Mouse (Mus musculus) neural tube, embryonic 14.5 days (tissue): ENCODE results near the gene Golph3. TPM values are rescaled to one million over a fixed set of nuclear protein-coding genes. Genes with fewer than 3 reads are reported as not detected.

Experiments
- ATAC-seq: fragments of 200-750 bp; cut with Nextera tagmentation; 2 replicates; pipeline ENCODE4 v1.8.0; 2017; ENCODE audit warnings: low read depth, mild to moderate bottlenecking, moderate TSS enrichment, moderate library complexity
- H3K27ac ChIP-seq: fragments of 300-500 bp; sonication (generic); 2 replicates; pipeline ENCODE4 v1.5.1; 2014; ENCODE audit warnings: low read depth, mild to moderate bottlenecking, control low read depth, low read length, moderate library complexity, mixed read lengths
- H3K27me3 ChIP-seq: fragments of 300-500 bp; sonication (generic); 2 replicates; pipeline ENCODE4 v1.6.1; 2014; ENCODE audit warnings: low read length; ENCODE audit not compliant: control insufficient read depth, insufficient read depth
- H3K36me3 ChIP-seq: fragments of 300-500 bp; sonication (generic); 2 replicates; pipeline ENCODE4 v1.6.1; 2014; ENCODE audit warnings: low read length, mixed read lengths; ENCODE audit not compliant: control insufficient read depth, insufficient read depth
- H3K4me1 ChIP-seq: fragments of 300-500 bp; sonication (generic); 2 replicates; pipeline ENCODE4 v1.6.1; 2014; ENCODE audit warnings: low read length; ENCODE audit not compliant: control insufficient read depth, insufficient read depth
- H3K4me2 ChIP-seq: fragments of 300-500 bp; sonication (generic); 2 replicates; pipeline ENCODE4 v1.6.1; 2014; ENCODE audit warnings: mild to moderate bottlenecking, low read depth, low read length, control low read depth
- H3K4me3 ChIP-seq: fragments of 300-500 bp; sonication (generic); 2 replicates; pipeline ENCODE4 v1.5.1; 2014; ENCODE audit warnings: low read depth, low read length, control low read depth, mixed read lengths
- H3K9ac ChIP-seq: fragments of 300-500 bp; sonication (generic); replicated peaks from 2 replicates; pipeline ENCODE4 v1.6.1; 2014; ENCODE audit warnings: low read depth, mild to moderate bottlenecking, control low read depth, low read length, mixed read lengths
- H3K9me3 ChIP-seq: fragments of 300-500 bp; sonication (generic); 2 replicates; pipeline ENCODE4 v1.6.1; 2016; ENCODE audit warnings: low read length; ENCODE audit not compliant: control insufficient read depth
- WGBS: fragments of 180-500 bp; shearing (Covaris S2); extraction: QIAGEN DNeasy Blood & Tissue Kit; methylation state at CpG from one replicate; pipeline ENCODE4 v1.1.7; 2014; 5-methylcytosine and 5-hydroxymethylcytosine counted together
- polyA plus RNA-seq: library from polyadenylated mRNA; unstranded; fragments of >200 nt; fragmentation: Nextera tagmentation; extraction: Ambion mirVana; gene quantifications from 2 replicates; pipeline ENCODE4 v1.2.1, GENCODE M21; 2014

The Golph3 gene
- polyA plus RNA-seq, 1 experiment from 2014 or later, result 92.0 TPM

DNA sequence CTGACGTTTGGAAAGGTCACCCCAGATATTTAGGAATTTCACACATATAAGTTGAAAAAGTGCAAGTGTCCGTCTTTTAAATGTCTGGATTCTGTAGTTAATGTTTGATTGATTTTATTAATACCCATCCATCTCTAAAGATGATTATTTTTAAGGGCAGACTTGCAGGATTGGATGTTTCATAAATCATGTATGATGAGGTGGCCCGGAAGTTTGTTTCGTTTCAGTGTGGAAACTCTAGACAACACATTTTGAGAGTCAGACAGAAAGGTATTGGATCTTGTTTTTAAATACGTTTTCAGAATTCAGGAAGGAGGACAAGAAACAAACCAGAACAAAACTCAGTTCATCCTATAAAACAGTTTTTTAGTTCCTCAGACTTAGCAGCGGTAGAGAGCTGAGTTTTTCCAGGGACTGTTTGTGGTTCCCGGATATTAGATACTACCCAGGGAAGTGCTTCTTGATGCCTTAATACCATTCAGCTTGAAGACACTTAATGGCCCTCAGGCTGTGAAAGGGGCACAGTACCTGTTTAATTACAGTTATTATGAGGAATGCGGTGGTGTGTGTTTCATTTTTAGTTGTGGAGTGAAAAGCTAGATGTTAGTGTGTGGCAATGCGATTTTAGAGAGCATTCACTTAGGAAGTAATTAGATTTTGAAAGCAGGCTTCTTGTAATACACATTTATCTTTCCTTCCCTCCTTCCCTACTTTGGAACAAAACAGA is 1.6 kb downstream of the Golph3 start:
- peaks cover 21% of the 10 kb centered on the region; the same call in 1 of the 2 replicates for H3K4me1 ChIP-seq
- WGBS, result 14% methylated on average over 9 of the region's 9 CpGs
- H3K4me3 ChIP-seq, result peak overlapping the region; percentile 100
- no peak overlapping the region for H3K27ac ChIP-seq
- H3K9ac ChIP-seq, result peak overlapping the region; percentile 97; the same call in 1 of the 2 replicates
- no peak for ATAC-seq
- peak overlapping the region; percentile 79 for H3K4me2 ChIP-seq
- peaks cover 4% of the 10 kb centered on the region; the same call in 1 of the 2 replicates for H3K27me3 ChIP-seq
- H3K9me3 ChIP-seq, result no peaks in the 10 kb centered on the region
- no peaks in the 10 kb centered on the region for H3K36me3 ChIP-seq

DNA sequence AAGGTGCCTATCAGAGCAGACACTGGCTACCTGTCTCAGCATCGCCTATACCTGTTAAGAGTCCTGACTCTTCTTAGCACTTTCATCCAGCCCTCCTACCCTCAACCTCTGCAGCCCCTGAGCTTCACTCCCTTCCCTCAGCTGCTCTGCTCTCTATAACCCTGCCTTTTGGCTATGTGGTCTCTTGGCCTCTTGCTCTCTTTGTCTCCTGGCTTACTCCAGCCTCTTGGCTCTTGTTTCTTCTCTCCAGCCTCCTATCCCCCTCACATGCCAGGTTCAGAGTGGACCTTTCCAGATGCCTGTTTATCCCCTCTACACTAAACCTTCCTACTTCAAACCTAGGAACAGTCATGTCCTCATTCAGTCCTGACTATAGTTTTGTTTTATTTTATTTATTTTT is 3.1 kb downstream of the Golph3 start:
- 100% methylated on average over 1 of the region's 1 CpGs for WGBS

DNA sequence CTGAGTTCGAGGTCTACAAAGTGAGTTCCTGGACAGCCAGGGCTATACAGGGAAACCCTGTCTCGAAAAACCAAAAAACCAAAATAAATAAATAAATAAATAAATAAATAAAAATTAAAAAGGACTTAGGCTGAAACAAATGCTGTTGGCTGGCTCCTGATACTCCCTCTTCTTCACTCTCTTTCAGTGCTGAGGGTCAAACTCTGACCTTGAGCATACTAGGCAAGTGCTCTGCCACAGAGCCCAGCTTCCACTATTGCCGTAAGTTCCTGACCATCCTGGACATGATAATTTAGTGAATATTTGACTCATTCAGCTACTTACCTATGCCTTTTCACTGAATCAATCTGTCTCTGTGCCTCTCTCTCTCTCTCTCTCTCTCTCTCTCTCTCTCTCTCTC is 9.1 kb downstream of the Golph3 start:
- Histone ChIP-seq H3K27ac (no peak overlapping the region), H3K4me3 (no peak overlapping the region), H3K4me2 (no peak overlapping the region), H3K9ac (no peak overlapping the region), H3K27me3 (no peaks in the 10 kb centered on the region), H3K36me3 (no peaks in the 10 kb centered on the region), H3K9me3 (no peaks in the 10 kb centered on the region), H3K4me1 (no peaks in the 10 kb centered on the region)
- 89% methylated on average over 3 of the region's 3 CpGs for WGBS
- no peak for ATAC-seq

More for the DNA sequence above, 3.1 kb downstream of the Golph3 start:
- Histone ChIP-seq H3K9ac (no peak overlapping the region), H3K4me2 (peak overlapping the region; percentile 7; the same call in 1 of the 2 replicates), H3K27me3 (peaks cover 4% of the 10 kb centered on the region; the same call in 1 of the 2 replicates), H3K4me3 (no peak overlapping the region), H3K36me3 (no peaks in the 10 kb centered on the region), H3K9me3 (no peaks in the 10 kb centered on the region), H3K27ac (no peak overlapping the region), H3K4me1 (peaks cover 21% of the 10 kb centered on the region; the same call in 1 of the 2 replicates)
- no peak for ATAC-seq

DNA sequence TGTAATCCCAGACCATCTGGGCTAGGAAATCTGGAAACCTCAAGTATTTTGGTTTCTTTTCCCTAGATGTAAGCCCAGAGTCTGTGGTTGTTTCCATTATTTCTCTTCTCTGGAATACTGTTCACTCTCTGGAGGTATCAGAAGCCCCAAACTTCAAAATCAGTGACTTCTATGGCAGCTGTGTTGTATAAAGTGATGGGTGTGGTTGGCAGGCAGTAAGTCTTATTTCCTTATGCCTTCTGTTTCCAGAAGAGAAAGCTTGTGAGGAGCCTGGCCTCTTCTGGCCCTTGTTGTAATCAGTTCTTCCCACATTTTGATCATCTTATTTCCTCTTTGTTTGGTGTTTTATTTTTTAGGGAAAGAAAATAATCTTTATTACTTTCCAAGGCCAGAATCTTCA is 9.6 kb downstream of the Golph3 start:
- Histone ChIP-seq H3K36me3 (no peaks in the 10 kb centered on the region), H3K27ac (no peak overlapping the region), H3K4me2 (no peak overlapping the region), H3K4me3 (no peak overlapping the region), H3K9ac (no peak overlapping the region), H3K27me3 (no peaks in the 10 kb centered on the region), H3K9me3 (no peaks in the 10 kb centered on the region), H3K4me1 (no peaks in the 10 kb centered on the region)
- no peak for ATAC-seq

DNA sequence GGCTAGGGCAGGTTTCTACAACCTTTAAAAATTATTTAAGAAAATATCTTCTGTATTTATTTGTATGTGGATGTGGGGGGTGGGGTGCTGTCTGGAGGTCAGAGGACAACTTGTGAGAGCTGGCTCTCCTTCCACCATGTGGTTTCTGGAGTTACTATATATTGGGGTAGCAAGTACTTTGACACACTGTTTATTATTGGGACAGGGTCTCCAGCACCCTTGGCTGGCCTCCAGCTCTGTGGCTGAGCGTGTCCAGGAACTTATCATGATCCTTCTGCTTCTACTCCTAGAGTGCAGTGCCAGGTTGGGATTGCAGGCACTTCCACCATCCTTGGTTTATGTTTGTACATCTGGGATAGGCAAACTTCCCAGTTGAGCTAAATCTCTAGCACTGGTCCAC is 10.1 kb downstream of the Golph3 start:
- no peaks in the 10 kb centered on the region for H3K9me3 ChIP-seq
- no peak for ATAC-seq
- no peaks in the 10 kb centered on the region for H3K36me3 ChIP-seq
- H3K4me1 ChIP-seq, result no peaks in the 10 kb centered on the region
- H3K27ac ChIP-seq, result no peak overlapping the region
- no peak overlapping the region for H3K4me3 ChIP-seq
- H3K27me3 ChIP-seq, result no peaks in the 10 kb centered on the region
- no peak overlapping the region for H3K4me2 ChIP-seq
- WGBS, result 65% methylated on average over 1 of the region's 1 CpGs
- H3K9ac ChIP-seq, result no peak overlapping the region

DNA sequence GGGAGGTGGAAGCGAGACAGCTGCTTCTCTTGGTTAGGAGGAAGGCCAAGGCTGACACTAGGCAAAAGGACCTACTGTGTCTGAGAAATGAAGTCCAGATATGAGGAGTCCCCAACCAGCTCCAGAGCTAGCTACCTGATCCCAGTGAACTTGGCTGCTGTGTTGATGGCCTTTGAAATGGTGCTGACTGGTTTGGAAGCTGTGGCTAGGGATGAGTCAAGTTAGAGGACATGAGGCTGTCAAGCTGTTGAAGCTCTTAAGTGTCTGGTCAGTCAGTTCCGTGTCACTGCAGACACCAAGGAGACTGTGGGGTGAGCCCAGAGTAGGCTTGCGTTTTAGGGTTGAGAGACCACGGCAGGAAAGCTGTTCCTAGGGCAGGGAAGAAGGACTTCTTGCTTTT is 13.1 kb downstream of the Golph3 start:
- Histone ChIP-seq H3K27ac (no peak overlapping the region), H3K27me3 (no peaks in the 10 kb centered on the region), H3K9ac (no peak overlapping the region), H3K4me3 (no peak overlapping the region), H3K9me3 (no peaks in the 10 kb centered on the region), H3K4me1 (no peaks in the 10 kb centered on the region), H3K36me3 (no peaks in the 10 kb centered on the region), H3K4me2 (no peak overlapping the region)
- ATAC-seq, result no peak
- 85% methylated on average over 4 of the region's 4 CpGs for WGBS

DNA sequence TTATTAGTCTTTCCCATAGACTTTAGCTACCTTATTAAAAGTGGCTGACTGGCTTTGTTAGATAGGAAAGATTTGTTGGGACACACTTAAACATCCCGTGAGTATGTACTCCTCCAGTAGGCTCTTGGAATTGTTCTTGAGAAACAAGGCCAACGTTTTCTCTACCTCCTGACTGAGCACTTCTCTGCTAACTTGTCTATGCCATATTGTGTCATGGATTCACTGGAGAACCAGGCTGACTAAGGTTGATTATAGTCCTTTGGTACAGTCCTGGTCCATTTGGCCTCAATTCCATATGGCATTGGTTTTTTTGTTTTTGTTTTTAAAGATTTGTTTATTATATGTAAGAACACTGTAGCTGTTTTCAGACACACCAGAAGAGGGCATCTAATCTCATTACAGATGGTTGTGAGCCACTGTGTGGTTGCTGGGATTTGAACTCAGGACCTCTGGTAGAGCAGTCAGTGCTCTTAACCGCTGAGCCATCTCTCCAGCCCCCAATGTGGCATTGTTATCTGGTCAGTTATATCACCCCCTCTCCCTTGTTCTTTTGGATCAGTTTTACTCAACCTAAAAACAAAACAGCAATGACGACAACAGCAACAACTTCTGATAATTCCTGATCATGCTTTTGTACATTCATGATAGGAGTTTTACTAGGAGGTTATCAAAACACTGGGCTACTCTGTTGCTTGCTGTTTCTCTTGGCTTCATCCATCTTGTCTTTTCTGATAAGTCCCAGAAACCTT is 16.0 kb downstream of the Golph3 start:
- H3K4me2 ChIP-seq, result no peak overlapping the region
- no peak overlapping the region for H3K9ac ChIP-seq
- H3K4me3 ChIP-seq, result no peak overlapping the region
- H3K4me1 ChIP-seq, result no peaks in the 10 kb centered on the region
- 93% methylated on average over 4 of the region's 4 CpGs for WGBS
- H3K9me3 ChIP-seq, result no peaks in the 10 kb centered on the region
- H3K27ac ChIP-seq, result no peak overlapping the region
- no peaks in the 10 kb centered on the region for H3K36me3 ChIP-seq
- no peaks in the 10 kb centered on the region for H3K27me3 ChIP-seq
- no peak for ATAC-seq

DNA sequence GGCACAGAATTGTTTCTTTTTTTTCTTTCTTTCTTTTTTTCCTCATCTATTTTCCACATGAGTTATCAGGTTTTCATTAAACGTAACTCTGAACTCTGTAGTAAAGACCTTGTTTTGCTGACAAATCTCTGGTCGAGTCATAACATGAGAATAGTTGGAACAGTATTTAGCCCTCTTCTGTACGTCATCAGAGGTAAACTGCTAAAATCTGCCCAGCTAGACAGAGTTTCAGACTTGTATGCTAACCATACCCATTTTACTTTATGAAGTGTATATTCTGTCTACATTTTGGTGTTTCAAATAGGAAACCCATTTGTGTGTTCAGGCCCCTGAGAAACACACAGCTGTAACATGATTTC is 16.5 kb downstream of the Golph3 start:
- ATAC-seq, result no peak
- Histone ChIP-seq H3K4me2 (no peak overlapping the region), H3K4me1 (no peaks in the 10 kb centered on the region), H3K27me3 (no peaks in the 10 kb centered on the region), H3K9me3 (no peaks in the 10 kb centered on the region), H3K9ac (no peak overlapping the region), H3K27ac (no peak overlapping the region), H3K36me3 (no peaks in the 10 kb centered on the region), H3K4me3 (no peak overlapping the region)
- WGBS, result 80% methylated on average over 3 of the region's 3 CpGs
